Mouse (Mus musculus): ENCODE measurements around the gene Srsf5. TPM values are rescaled to one million over a fixed set of nuclear protein-coding genes. Genes with fewer than 3 reads are reported as not detected.

Gene Srsf5
- polyA plus RNA-seq, 1 experiment from 2014 or later = 444 TPM

DNA sequence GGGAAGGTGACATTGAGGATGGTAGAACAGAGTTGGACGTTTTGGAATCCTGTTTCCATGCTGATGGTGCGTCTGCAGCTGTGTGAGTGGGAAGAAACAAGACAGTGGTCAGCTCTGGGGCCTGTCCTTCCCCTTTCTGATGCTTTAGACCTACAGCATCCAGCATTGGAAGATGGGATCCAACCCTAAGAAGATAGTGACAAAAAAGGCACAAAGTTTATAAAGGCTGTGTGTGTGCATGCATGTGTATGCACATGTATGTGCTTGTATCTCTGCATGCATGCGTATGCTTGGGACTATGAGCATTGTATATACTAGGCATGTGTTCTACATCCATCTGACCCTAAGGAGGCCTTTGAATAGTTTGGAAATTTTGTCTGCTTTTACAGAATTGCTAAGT lies 10.7 kb downstream of the Srsf5 start:
- DNase-seq (ENCODE audit: low spot score, missing footprints) (peak; percentile 12), ATAC-seq (ENCODE audit: low FRiP score) (no peak)
- no peaks in the 10 kb centered on the region for H3K27me3 ChIP-seq (ENCODE audit: control insufficient read depth, insufficient read depth, low read length)
- no peak overlapping the region for H3K9ac ChIP-seq (ENCODE audit: low read length)
- H3K36me3 ChIP-seq (ENCODE audit: control insufficient read depth, insufficient read depth, low read length) = peaks cover 28% of the 10 kb centered on the region
- no peak overlapping the region for H3K4me3 ChIP-seq (ENCODE audit: low read depth, low read length)
- H3K9me3 ChIP-seq (ENCODE audit: control insufficient read depth, low read length) = no peaks in the 10 kb centered on the region
- H3K27ac ChIP-seq (ENCODE audit: low read depth, low read length) = no peak overlapping the region
- no peaks in the 10 kb centered on the region for H3K4me1 ChIP-seq (ENCODE audit: control insufficient read depth, insufficient read depth, low read length)
- H3K4me2 ChIP-seq = no peak overlapping the region
- 84% methylated on average over 3 of the region's 3 CpGs for WGBS

DNA sequence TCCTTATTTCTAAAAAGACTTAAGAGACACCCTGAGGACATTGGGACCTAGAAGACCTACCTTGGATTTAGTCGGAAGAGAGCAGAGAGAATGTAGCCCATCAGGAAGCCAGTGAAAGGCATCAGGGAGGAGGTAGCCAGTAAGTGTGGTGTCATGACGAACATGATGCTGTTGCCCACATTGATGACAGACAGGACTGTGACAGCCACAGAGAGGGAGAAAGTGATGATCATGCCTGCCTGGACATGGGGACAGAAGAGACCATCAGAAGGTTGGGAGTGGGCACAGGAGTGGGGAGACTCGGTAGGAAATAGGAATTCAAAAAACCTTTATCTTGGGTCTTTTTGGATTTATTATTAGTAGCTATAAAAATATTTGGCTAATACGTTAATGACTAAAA lies 12.7 kb downstream of the Srsf5 start:
- no peak for ATAC-seq (ENCODE audit: low FRiP score)
- Histone ChIP-seq H3K27ac (ENCODE audit: low read depth, low read length) (no peak overlapping the region), H3K4me2 (no peak overlapping the region), H3K4me1 (ENCODE audit: control insufficient read depth, insufficient read depth, low read length) (no peaks in the 10 kb centered on the region), H3K9ac (ENCODE audit: low read length) (no peak overlapping the region), H3K4me3 (ENCODE audit: low read depth, low read length) (no peak overlapping the region), H3K36me3 (ENCODE audit: control insufficient read depth, insufficient read depth, low read length) (peaks cover 24% of the 10 kb centered on the region), H3K9me3 (ENCODE audit: control insufficient read depth, low read length) (no peaks in the 10 kb centered on the region), H3K27me3 (ENCODE audit: control insufficient read depth, insufficient read depth, low read length) (no peaks in the 10 kb centered on the region)
- WGBS = 86% methylated on average over 4 of the region's 4 CpGs
- peak; percentile 39 for DNase-seq (ENCODE audit: low spot score, missing footprints)

DNA sequence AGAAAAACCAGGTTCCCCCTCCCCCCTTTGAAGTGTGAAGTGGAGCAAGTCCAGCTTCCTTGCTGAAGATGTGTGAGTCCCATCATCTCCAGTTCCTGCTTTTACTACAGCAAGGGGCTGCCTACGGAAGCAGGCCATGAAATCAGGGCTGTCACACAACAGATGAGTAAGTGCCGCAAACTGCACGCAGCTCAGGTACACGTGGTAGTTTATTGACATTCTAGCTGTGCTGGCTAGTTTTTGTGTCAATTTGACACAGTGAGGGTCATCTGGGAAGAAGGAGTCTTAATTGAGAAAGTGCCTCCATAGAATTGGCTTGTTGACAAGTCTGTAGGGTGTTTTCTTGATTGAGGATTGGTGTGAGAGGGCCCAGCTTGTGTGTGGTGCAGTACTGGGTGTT lies 17.3 kb downstream of the Srsf5 start:
- 85% methylated on average over 4 of the region's 4 CpGs for WGBS

DNA sequence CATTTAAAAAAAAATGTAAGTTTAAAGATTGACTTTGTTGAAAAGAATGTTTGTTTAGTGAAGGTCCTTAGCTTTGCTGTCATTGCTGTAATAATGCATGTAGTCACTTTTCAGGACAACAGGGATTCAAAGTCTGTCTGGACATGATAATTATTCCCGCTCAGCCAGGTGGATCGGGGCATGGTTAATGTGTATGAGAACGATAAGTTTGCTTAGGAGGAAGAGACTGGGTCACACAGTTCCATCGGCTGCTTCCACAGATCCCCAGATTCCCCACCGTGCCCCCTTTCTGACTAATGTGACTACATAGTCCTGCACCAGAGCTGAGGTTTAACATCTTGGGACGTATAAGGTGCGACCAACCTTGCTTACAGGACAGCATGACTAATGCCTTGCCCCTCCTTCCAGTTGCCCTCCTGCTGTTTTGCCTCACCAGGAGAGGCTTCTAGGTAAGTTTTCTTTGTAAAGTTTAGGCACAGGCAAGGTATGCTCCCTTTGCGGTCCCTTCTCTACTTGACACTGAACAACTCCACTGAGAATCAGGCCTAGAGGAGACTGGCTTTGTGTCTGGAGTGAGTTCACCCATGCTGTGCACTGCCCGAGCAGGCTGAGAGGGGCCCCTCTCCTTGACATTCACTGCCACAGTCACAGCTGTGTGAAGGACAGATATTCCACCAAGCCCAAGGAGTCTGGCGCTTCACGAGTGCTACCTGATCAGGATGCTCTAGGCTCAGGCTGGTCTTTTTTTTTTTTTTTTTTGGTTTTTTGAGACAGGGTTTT lies 20.9 kb downstream of the Srsf5 start:
- DNase-seq (ENCODE audit: low spot score, missing footprints) = no peak
- Histone ChIP-seq H3K4me2 (no peak overlapping the region), H3K27me3 (ENCODE audit: control insufficient read depth, insufficient read depth, low read length) (no peaks in the 10 kb centered on the region), H3K4me3 (ENCODE audit: low read depth, low read length) (no peak overlapping the region), H3K27ac (ENCODE audit: low read depth, low read length) (no peak overlapping the region), H3K9me3 (ENCODE audit: control insufficient read depth, low read length) (no peaks in the 10 kb centered on the region), H3K9ac (ENCODE audit: low read length) (no peak overlapping the region), H3K36me3 (ENCODE audit: control insufficient read depth, insufficient read depth, low read length) (no peaks in the 10 kb centered on the region), H3K4me1 (ENCODE audit: control insufficient read depth, insufficient read depth, low read length) (no peaks in the 10 kb centered on the region)
- WGBS = 82% methylated on average over 11 of the region's 11 CpGs
- ATAC-seq (ENCODE audit: low FRiP score) = no peak

More for the DNA sequence above, 17.3 kb downstream of the Srsf5 start:
- DNase-seq (ENCODE audit: low spot score, missing footprints) (no peak), ATAC-seq (ENCODE audit: low FRiP score) (no peak)
- Histone ChIP-seq H3K9me3 (ENCODE audit: control insufficient read depth, low read length) (no peaks in the 10 kb centered on the region), H3K9ac (ENCODE audit: low read length) (no peak overlapping the region), H3K27me3 (ENCODE audit: control insufficient read depth, insufficient read depth, low read length) (no peaks in the 10 kb centered on the region), H3K27ac (ENCODE audit: low read depth, low read length) (no peak overlapping the region), H3K36me3 (ENCODE audit: control insufficient read depth, insufficient read depth, low read length) (no peaks in the 10 kb centered on the region), H3K4me2 (no peak overlapping the region), H3K4me3 (ENCODE audit: low read depth, low read length) (no peak overlapping the region), H3K4me1 (ENCODE audit: control insufficient read depth, insufficient read depth, low read length) (no peaks in the 10 kb centered on the region)

DNA sequence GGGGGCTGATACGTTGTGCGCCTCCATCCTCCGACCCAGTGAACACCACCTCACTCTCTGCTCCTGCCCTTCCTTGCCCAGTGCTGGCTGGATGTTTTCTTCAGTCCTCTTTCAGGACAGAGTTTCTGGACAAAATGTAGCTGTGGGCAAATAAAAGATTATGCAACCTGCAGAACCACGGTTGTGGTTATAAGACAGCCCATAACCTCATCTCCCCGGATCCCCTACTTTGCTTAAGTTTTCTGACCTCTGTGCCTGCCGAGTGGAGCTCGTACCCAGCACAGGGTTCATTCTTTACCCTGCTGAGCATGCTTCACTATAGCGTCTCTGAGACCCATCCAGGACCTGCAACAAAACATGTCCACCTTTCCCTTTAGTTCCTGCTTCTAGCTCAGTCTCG lies 22.6 kb downstream of the Srsf5 start:
- Histone ChIP-seq H3K36me3 (ENCODE audit: control insufficient read depth, insufficient read depth, low read length) (no peaks in the 10 kb centered on the region), H3K9ac (ENCODE audit: low read length) (no peak overlapping the region), H3K4me1 (ENCODE audit: control insufficient read depth, insufficient read depth, low read length) (no peaks in the 10 kb centered on the region), H3K4me3 (ENCODE audit: low read depth, low read length) (no peak overlapping the region), H3K27ac (ENCODE audit: low read depth, low read length) (no peak overlapping the region), H3K9me3 (ENCODE audit: control insufficient read depth, low read length) (no peaks in the 10 kb centered on the region), H3K4me2 (no peak overlapping the region), H3K27me3 (ENCODE audit: control insufficient read depth, insufficient read depth, low read length) (no peaks in the 10 kb centered on the region)
- DNase-seq (ENCODE audit: low spot score, missing footprints) (no peak), ATAC-seq (ENCODE audit: low FRiP score) (no peak)
- 89% methylated on average over 9 of the region's 9 CpGs for WGBS

DNA sequence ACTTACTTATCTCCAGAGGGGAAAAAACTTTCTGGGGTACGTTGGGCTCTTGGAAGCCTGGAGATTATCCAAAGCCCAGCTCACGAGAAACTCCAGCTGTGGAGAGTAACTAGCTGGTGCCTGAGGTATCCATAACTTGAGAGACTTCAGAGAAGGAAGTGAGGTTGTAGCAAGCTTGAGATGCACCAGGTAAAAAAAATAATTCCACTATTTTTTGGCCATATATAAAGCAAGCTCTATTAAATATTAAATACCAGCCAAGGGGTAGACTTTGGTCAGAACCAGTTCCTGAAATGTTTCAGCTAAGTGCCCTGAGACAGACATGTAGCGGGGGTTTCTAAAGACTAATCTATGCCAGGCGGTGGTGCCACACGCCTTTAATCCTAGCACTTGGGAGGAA lies 23.3 kb downstream of the Srsf5 start, which contains the start of gene Slc10a1:
TSS of gene Slc10a1 (minus strand) at position 101 of the 400 bp plus-strand sequence.
- Histone ChIP-seq H3K9me3 (ENCODE audit: control insufficient read depth, low read length) (no peaks in the 10 kb centered on the region), H3K4me2 (no peak within 1 kb of the TSS), H3K27ac (ENCODE audit: low read depth, low read length) (no peak within 1 kb of the TSS), H3K36me3 (ENCODE audit: control insufficient read depth, insufficient read depth, low read length) (no peaks in the 10 kb centered on the region), H3K4me3 (ENCODE audit: low read depth, low read length) (no peak within 1 kb of the TSS), H3K27me3 (ENCODE audit: control insufficient read depth, insufficient read depth, low read length) (no peaks in the 10 kb centered on the region), H3K4me1 (ENCODE audit: control insufficient read depth, insufficient read depth, low read length) (no peaks in the 10 kb centered on the region), H3K9ac (ENCODE audit: low read length) (no peak within 1 kb of the TSS)
- 91% methylated on average over 5 of the region's 5 CpGs for WGBS
- DNase-seq (ENCODE audit: low spot score, missing footprints) (no peak), ATAC-seq (ENCODE audit: low FRiP score) (no peak)

DNA sequence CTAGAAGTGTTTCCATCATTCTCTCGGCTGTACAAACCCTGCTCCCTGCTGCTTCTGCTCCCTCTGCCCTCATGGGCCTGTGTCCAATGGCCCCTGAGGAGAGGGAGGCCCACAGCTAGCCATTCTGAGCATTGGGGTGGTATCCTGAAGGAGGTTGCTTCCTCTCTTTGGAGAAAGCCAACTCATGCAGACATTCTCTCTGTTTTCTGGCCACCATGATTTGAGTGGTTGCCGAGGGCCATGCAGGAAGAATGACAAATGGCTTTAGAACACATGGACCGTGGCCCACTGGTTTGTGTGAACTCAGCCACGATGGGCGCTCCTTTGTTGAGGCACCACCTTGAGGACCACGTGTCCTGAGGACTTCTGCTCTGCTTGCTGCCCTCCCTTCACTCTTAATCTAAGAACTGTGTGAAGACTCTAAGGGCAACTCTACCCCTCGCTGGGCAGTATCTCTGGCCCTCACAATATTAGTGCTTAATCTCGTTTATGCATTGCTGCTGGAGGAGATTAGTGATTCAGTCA lies 24.9 kb downstream of the Srsf5 start:
- H3K27me3 ChIP-seq (ENCODE audit: control insufficient read depth, insufficient read depth, low read length) = no peaks in the 10 kb centered on the region
- H3K9ac ChIP-seq (ENCODE audit: low read length) = no peak overlapping the region
- ATAC-seq (ENCODE audit: low FRiP score) (no peak), DNase-seq (ENCODE audit: low spot score, missing footprints) (no peak)
- 57% methylated on average over 8 of the region's 8 CpGs for WGBS
- H3K4me3 ChIP-seq (ENCODE audit: low read depth, low read length) = no peak overlapping the region
- H3K4me1 ChIP-seq (ENCODE audit: control insufficient read depth, insufficient read depth, low read length) = no peaks in the 10 kb centered on the region
- H3K36me3 ChIP-seq (ENCODE audit: control insufficient read depth, insufficient read depth, low read length) = no peaks in the 10 kb centered on the region
- no peak overlapping the region for H3K4me2 ChIP-seq
- H3K9me3 ChIP-seq (ENCODE audit: control insufficient read depth, low read length) = no peaks in the 10 kb centered on the region
- H3K27ac ChIP-seq (ENCODE audit: low read depth, low read length) = no peak overlapping the region

DNA sequence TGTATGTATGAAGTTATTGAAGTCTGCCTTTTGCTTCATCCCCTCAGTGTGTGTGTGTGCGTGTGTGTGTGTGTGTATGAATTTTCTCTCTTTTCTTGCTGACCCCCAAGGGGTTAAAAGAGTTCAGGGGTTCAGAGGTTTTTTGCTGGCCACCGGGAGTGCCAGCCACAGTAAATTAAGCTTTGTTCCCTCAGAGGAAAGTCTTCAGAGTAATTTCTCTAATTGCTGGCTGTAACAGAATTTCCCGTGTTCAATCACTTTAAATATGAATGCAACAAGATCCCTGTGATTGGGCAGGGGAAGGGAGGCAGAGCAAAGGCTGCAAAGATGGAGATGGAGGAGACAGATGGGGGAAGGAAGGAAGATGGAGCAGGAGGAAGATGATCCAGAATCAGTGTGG lies 26.5 kb downstream of the Srsf5 start:
- Histone ChIP-seq H3K4me2 (no peak overlapping the region), H3K9me3 (ENCODE audit: control insufficient read depth, low read length) (no peaks in the 10 kb centered on the region), H3K36me3 (ENCODE audit: control insufficient read depth, insufficient read depth, low read length) (no peaks in the 10 kb centered on the region), H3K27me3 (ENCODE audit: control insufficient read depth, insufficient read depth, low read length) (no peaks in the 10 kb centered on the region), H3K4me1 (ENCODE audit: control insufficient read depth, insufficient read depth, low read length) (no peaks in the 10 kb centered on the region), H3K9ac (ENCODE audit: low read length) (no peak overlapping the region), H3K27ac (ENCODE audit: low read depth, low read length) (no peak overlapping the region), H3K4me3 (ENCODE audit: low read depth, low read length) (no peak overlapping the region)
- DNase-seq (ENCODE audit: low spot score, missing footprints) (no peak), ATAC-seq (ENCODE audit: low FRiP score) (no peak)
- WGBS = 40% methylated on average over 3 of the region's 3 CpGs

GRCm38 (mm10) chr12:80975939-80976671 lies 30.8 kb downstream of the Srsf5 start:
- ATAC-seq (ENCODE audit: low FRiP score) (no peak), DNase-seq (ENCODE audit: low spot score, missing footprints) (no peak)
- Histone ChIP-seq H3K27ac (ENCODE audit: low read depth, low read length) (no peak overlapping the region), H3K9me3 (ENCODE audit: control insufficient read depth, low read length) (no peaks in the 10 kb centered on the region), H3K27me3 (ENCODE audit: control insufficient read depth, insufficient read depth, low read length) (no peaks in the 10 kb centered on the region), H3K4me1 (ENCODE audit: control insufficient read depth, insufficient read depth, low read length) (no peaks in the 10 kb centered on the region), H3K36me3 (ENCODE audit: control insufficient read depth, insufficient read depth, low read length) (no peaks in the 10 kb centered on the region), H3K9ac (ENCODE audit: low read length) (no peak overlapping the region), H3K4me3 (ENCODE audit: low read depth, low read length) (no peak overlapping the region), H3K4me2 (no peak overlapping the region)
- WGBS = 88% methylated on average over 11 of the region's 11 CpGs

All from midbrain, embryonic 11.5 days (tissue).